Mouse (Mus musculus) left cerebral cortex, postnatal 14 days (tissue): ENCODE measurements around the gene Gm12166. TPM values are rescaled to one million over a fixed set of nuclear protein-coding genes. Genes with fewer than 3 reads are reported as not detected.
A peak's percentile ranks its signal among the peaks of the same experiment; 100 is the strongest.

Experiments used
- DNase-seq, 2 experiments: peaks; one replicate each; pipeline ENCODE4 v3.0.0; 2021 to 2022; ENCODE audit warnings: low spot score in 2 of 2, mixed read lengths in 1 of 2
- intact Hi-C: fragments of 180-260 bp; cut with DNase I; formaldehyde crosslinking; loops from one replicate; pipeline ENCODE4 v1.15.1; 2025
- microRNA-seq, 2 experiments: library from miRNA; unstranded; fragments of <30 nt; microRNA quantifications; one replicate each; pipeline ENCODE4 v1.2.0; 2022
- total RNA-seq, 2 experiments: library from RNA; stranded (reverse); gene quantifications; 2 replicates each; pipeline ENCODE4 v1.2.3; 2021

The Gm12166 gene
- total RNA-seq, 2 experiments from 2014 or later: 1.8 to 2.6 TPM

- DNase-seq: no peak
- intact Hi-C loops: no loop called here
Observed at GRCm38 (mm10) chr11:46027952-46028814, 23.9 kb downstream of the Gm12166 start.

- DNase-seq: no peak
- intact Hi-C loops: no loop called here
Observed at GRCm38 (mm10) chr11:46025962-46026392, 26.1 kb downstream of the Gm12166 start.

GRCm38 (mm10) chr11:46022983-46023382, 29.1 kb downstream of the Gm12166 start:
- DNase-seq: no peak
- intact Hi-C loops: no loop called here

DNA sequence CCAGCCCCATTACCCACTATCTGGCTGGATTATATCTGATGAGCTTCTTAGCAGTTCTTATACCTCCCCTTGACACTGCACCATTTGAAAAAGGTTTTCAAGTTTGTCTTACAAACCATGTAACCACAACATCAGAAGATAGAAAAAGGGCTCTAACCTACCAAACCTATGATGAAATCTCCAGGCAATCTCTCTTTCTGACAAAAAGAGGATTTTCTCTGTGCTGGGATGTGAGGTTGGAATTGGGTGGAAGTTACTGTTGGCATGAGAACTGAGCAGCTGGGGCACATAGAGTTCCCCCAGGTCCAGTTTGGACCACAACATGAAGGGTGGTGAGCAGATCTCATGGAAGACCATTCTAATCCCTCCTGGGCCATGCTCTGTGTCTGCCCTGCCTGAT, 30.3 kb downstream of the Gm12166 start:
- intact Hi-C loops: no loop called here

DNA sequence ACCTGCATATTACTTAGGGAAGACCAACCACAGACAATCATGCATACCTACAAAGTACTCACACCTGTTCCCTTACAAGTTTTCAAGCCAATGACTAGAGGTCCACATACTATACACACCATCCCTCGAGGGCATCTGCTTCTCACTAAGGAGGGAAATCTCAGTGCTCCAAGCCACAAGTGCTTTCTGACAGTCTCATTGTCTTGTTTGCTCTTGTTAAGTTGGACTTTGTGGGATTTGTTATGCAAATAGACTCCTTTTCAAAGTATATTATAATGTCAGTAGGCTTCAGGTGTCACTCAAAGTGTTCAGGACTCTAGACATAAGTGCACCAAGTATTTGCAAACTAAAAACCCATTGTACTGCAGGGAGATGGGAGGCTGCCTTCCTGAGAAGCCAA, 31.9 kb downstream of the Gm12166 start:
- intact Hi-C loops: no loop called here
- DNase-seq: no peak

More for the DNA sequence above, 30.3 kb downstream of the Gm12166 start:
- DNase-seq: no peak

DNA sequence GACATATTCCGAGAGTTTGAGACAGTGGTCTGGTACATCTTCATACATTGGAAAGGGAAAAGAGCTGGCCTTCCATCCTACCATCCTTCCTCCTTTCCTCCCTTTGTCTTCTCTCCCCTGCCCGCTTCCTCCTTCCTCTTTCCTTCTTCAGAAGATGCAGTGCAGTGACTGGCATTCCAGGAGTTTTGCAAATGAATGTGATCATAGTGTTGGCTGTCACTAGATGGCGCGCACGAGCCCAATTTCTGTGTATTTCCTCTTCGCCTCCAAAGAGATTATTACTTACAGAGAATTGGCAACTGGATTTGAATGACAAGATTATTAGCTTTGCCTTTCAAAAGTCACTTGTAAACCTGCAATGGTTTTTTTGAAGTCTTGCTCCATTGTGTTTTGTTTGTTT, 36.1 kb downstream of the Gm12166 start:
- intact Hi-C loops: loop anchor here (5.0 kb wide), 1 partner anchor 111 kb away; no protein-coding TSS in a partner anchor
- DNase-seq: peak; percentile 50 to 87

Small RNA genes within 50 kb of the gene (microRNA-seq; reads per million reads assigned to microRNA genes)
- 0 reads per million in 2 experiments for gene Mir8100

Other genes with a start within 250 kb of the Gm12166 start
- gene Clint1, start 200.3 kb downstream of the Gm12166 start, total RNA-seq: 10 to 100 TPM; 46.1 to 49.2 TPM
- 10 to 100 TPM; 71.1 to 85.1 TPM for gene Lsm11, start 107.4 kb downstream of the Gm12166 start, total RNA-seq
- 1 to 10 TPM; 7.4 to 10.0 TPM for gene Thg1l, start 96.8 kb downstream of the Gm12166 start, total RNA-seq
- gene Sox30, start 72.0 kb downstream of the Gm12166 start, total RNA-seq: under 1 TPM; 0.15 to 0.25 TPM
- 10 to 100 TPM; 29.0 to 32.3 TPM for gene Adam19, start 3.7 kb upstream of the Gm12166 start, total RNA-seq
- gene Nipal4, start 114.2 kb upstream of the Gm12166 start, total RNA-seq: 1 to 10 TPM; 1.6 to 2.6 TPM
- 1 to 10 TPM; 6.7 to 7.3 TPM for gene Fndc9, start 183.2 kb upstream of the Gm12166 start, total RNA-seq